Mouse (Mus musculus) liver, embryonic 12.5 days (tissue): ENCODE data around the gene Kat5. TPM values are rescaled to one million over a fixed set of nuclear protein-coding genes. Genes with fewer than 3 reads are reported as not detected.
A peak's percentile ranks its signal among the peaks of the same experiment; 100 is the strongest.

Source experiments
- ATAC-seq: fragments of 200-750 bp; cut with Nextera tagmentation; 2 replicates; pipeline ENCODE4 v1.8.0; 2017; ENCODE audit warnings: moderate number of reproducible peaks, mild to moderate bottlenecking, moderate library complexity
- H3K27ac ChIP-seq: fragments of 300-500 bp; sonication (generic); 2 replicates; pipeline ENCODE4 v1.5.1; 2016; ENCODE audit warnings: mild to moderate bottlenecking
- H3K27me3 ChIP-seq: fragments of 300-500 bp; sonication (generic); replicated peaks from 2 replicates; pipeline ENCODE4 v1.6.1; 2016; ENCODE audit warnings: mild to moderate bottlenecking, moderate library complexity
- H3K36me3 ChIP-seq: fragments of 300-500 bp; sonication (generic); 2 replicates; pipeline ENCODE4 v1.6.1; 2016; ENCODE audit warnings: mild to moderate bottlenecking, moderate library complexity
- H3K4me1 ChIP-seq: fragments of 300-500 bp; sonication (generic); 2 replicates; pipeline ENCODE4 v1.6.1; 2016
- H3K4me2 ChIP-seq: fragments of 300-500 bp; sonication (generic); 2 replicates; pipeline ENCODE4 v1.6.1; 2016; ENCODE audit warnings: mild to moderate bottlenecking, moderate library complexity
- H3K4me3 ChIP-seq: fragments of 300-500 bp; sonication (generic); 2 replicates; pipeline ENCODE4 v1.5.1; 2016; ENCODE audit warnings: mild to moderate bottlenecking, moderate library complexity
- H3K9ac ChIP-seq: fragments of 300-500 bp; sonication (generic); 2 replicates; pipeline ENCODE4 v1.6.1; 2016; ENCODE audit warnings: mild to moderate bottlenecking, moderate library complexity
- H3K9me3 ChIP-seq: fragments of 300-500 bp; sonication (generic); replicated peaks from 2 replicates; pipeline ENCODE4 v1.6.1; 2016; ENCODE audit warnings: mild to moderate bottlenecking, moderate library complexity
- WGBS: fragments of 180-500 bp; shearing (Covaris S2); methylation state at CpG from one replicate; pipeline ENCODE4 v1.1.7; 2016; ENCODE audit not compliant: insufficient replicate concordance; 5-methylcytosine and 5-hydroxymethylcytosine counted together
- polyA plus RNA-seq: library from polyadenylated mRNA; unstranded; fragments of >200 nt; fragmentation: Nextera tagmentation; extraction: Ambion mirVana; gene quantifications from 2 replicates; pipeline ENCODE4 v1.2.1, GENCODE M21; 2016

Gene Kat5
- polyA plus RNA-seq, 1 experiment from 2014 or later = 26.8 TPM

- no peak overlapping the region for H3K27ac ChIP-seq
- H3K4me3 ChIP-seq = no peak overlapping the region
- no peaks in the 10 kb centered on the region for H3K9me3 ChIP-seq
- ATAC-seq = no peak
- H3K9ac ChIP-seq = no peak overlapping the region
- peaks cover 3% of the 10 kb centered on the region; the same call in 1 of the 2 replicates for H3K27me3 ChIP-seq
- H3K4me1 ChIP-seq = peaks cover 39% of the 10 kb centered on the region
- 80% methylated on average over 2 of the region's 2 CpGs for WGBS
- H3K36me3 ChIP-seq = no peaks in the 10 kb centered on the region
- H3K4me2 ChIP-seq = no peak overlapping the region
These were observed 4.9 kb upstream of the Kat5 start for GRCm38 (mm10) chr19:5614953-5615352.

GRCm38 (mm10) chr19:5612762-5613411, 2.9 kb upstream of the Kat5 start:
- no peaks in the 10 kb centered on the region for H3K9me3 ChIP-seq
- ATAC-seq = peak; percentile 36; the same call in 1 of the 2 replicates
- H3K36me3 ChIP-seq = peaks cover 11% of the 10 kb centered on the region
- H3K4me1 ChIP-seq = peaks cover 54% of the 10 kb centered on the region
- peak overlapping the region; percentile 49 for H3K27ac ChIP-seq
- 24% methylated on average over 3 of the region's 3 CpGs for WGBS
- peak overlapping the region; percentile 13; the same call in 1 of the 2 replicates for H3K4me2 ChIP-seq
- H3K27me3 ChIP-seq = 0 out of 2 replicates have a peak, but pooled peaks cover 3% of the 10 kb centered on the region
- H3K9ac ChIP-seq = peak overlapping the region; percentile 46; the same call in 1 of the 2 replicates
- H3K4me3 ChIP-seq = no peak overlapping the region

- 85% methylated on average over 1 of the region's 1 CpGs for WGBS
- peaks cover 54% of the 10 kb centered on the region for H3K4me1 ChIP-seq
- 0 out of 2 replicates have a peak overlapping the region, but pooled peaks have one; percentile 38 for H3K27ac ChIP-seq
- H3K4me3 ChIP-seq = no peak overlapping the region
- H3K4me2 ChIP-seq = no peak overlapping the region
- H3K9ac ChIP-seq = no peak overlapping the region
- ATAC-seq = no peak
- H3K9me3 ChIP-seq = no peaks in the 10 kb centered on the region
- H3K27me3 ChIP-seq = 0 out of 2 replicates have a peak, but pooled peaks cover 3% of the 10 kb centered on the region
- peaks cover 20% of the 10 kb centered on the region for H3K36me3 ChIP-seq
These were observed 1.9 kb upstream of the Kat5 start for GRCm38 (mm10) chr19:5611973-5612372.

- Histone ChIP-seq H3K9me3 (no peaks in the 10 kb centered on the region), H3K4me2 (peak overlapping the region; percentile 86), H3K9ac (peak overlapping the region; percentile 74), H3K4me3 (peak overlapping the region; percentile 71), H3K36me3 (peaks cover 48% of the 10 kb centered on the region), H3K27ac (peak overlapping the region; percentile 88), H3K27me3 (no peaks in the 10 kb centered on the region), H3K4me1 (peaks cover 56% of the 10 kb centered on the region)
- WGBS = 58% methylated on average over 10 of the region's 10 CpGs
- ATAC-seq = no peak
These were observed 878 bp downstream of the Kat5 start for GRCm38 (mm10) chr19:5609171-5609546.

GRCm38 (mm10) chr19:5608707-5609106, 1.3 kb downstream of the Kat5 start:
- ATAC-seq = no peak
- Histone ChIP-seq H3K36me3 (peaks cover 52% of the 10 kb centered on the region), H3K9ac (peak overlapping the region; percentile 74; the same call in 1 of the 2 replicates), H3K27me3 (no peaks in the 10 kb centered on the region), H3K27ac (peak overlapping the region; percentile 88), H3K4me3 (peak overlapping the region; percentile 71), H3K4me2 (peak overlapping the region; percentile 86), H3K4me1 (peaks cover 56% of the 10 kb centered on the region), H3K9me3 (no peaks in the 10 kb centered on the region)
- 94% methylated on average over 13 of the region's 13 CpGs for WGBS

- Histone ChIP-seq H3K36me3 (peaks cover 61% of the 10 kb centered on the region), H3K4me3 (no peak overlapping the region), H3K27me3 (no peaks in the 10 kb centered on the region), H3K4me2 (no peak overlapping the region), H3K9me3 (no peaks in the 10 kb centered on the region), H3K9ac (no peak overlapping the region), H3K4me1 (peaks cover 56% of the 10 kb centered on the region), H3K27ac (no peak overlapping the region)
- ATAC-seq = no peak
- WGBS = 91% methylated on average over 26 of the region's 26 CpGs
These were observed 2.2 kb downstream of the Kat5 start for GRCm38 (mm10) chr19:5607705-5608410.

GRCm38 (mm10) chr19:5606196-5606595, 3.8 kb downstream of the Kat5 start:
- WGBS = 80% methylated on average over 8 of the region's 8 CpGs
- Histone ChIP-seq H3K27me3 (no peaks in the 10 kb centered on the region), H3K4me1 (peaks cover 52% of the 10 kb centered on the region), H3K9ac (no peak overlapping the region), H3K27ac (no peak overlapping the region), H3K4me2 (no peak overlapping the region), H3K9me3 (no peaks in the 10 kb centered on the region), H3K36me3 (peaks cover 62% of the 10 kb centered on the region), H3K4me3 (no peak overlapping the region)
- no peak for ATAC-seq

GRCm38 (mm10) chr19:5605126-5605525, 4.9 kb downstream of the Kat5 start:
- Histone ChIP-seq H3K4me2 (no peak overlapping the region), H3K9ac (no peak overlapping the region), H3K4me3 (no peak overlapping the region), H3K4me1 (peaks cover 42% of the 10 kb centered on the region), H3K9me3 (no peaks in the 10 kb centered on the region), H3K27ac (no peak overlapping the region), H3K27me3 (no peaks in the 10 kb centered on the region), H3K36me3 (peaks cover 62% of the 10 kb centered on the region)
- whole genome bisulfite sequencing = 90% methylated on average over 7 of the region's 7 CpGs
- no peak for ATAC-seq

GRCm38 (mm10) chr19:5603664-5604063, 6.4 kb downstream of the Kat5 start:
- Histone ChIP-seq H3K4me3 (peak overlapping the region; percentile 71), H3K9ac (no peak overlapping the region), H3K4me1 (peaks cover 34% of the 10 kb centered on the region), H3K27ac (peak overlapping the region; percentile 87; the same call in 1 of the 2 replicates), H3K4me2 (peak overlapping the region; percentile 86), H3K9me3 (no peaks in the 10 kb centered on the region), H3K36me3 (peaks cover 59% of the 10 kb centered on the region), H3K27me3 (0 out of 2 replicates have a peak, but pooled peaks cover 6% of the 10 kb centered on the region)
- no peak for ATAC-seq
- 78% methylated on average over 7 of the region's 7 CpGs for WGBS

GRCm38 (mm10) chr19:5601752-5602541, 8.1 kb downstream of the Kat5 start, which contains the start of gene Rnaseh2c:
Gene Rnaseh2c, plus strand, starts transcription at chr19:5601873.
- ATAC-seq = peak; percentile 86
- peak within 1 kb of the TSS; percentile 91 for H3K9ac ChIP-seq
- 0 out of 2 replicates have a peak, but pooled peaks cover 6% of the 10 kb centered on the region for H3K27me3 ChIP-seq
- WGBS = under 1% methylated on average over 64 of the region's 64 CpGs
- no peaks in the 10 kb centered on the region for H3K9me3 ChIP-seq
- peaks cover 42% of the 10 kb centered on the region for H3K36me3 ChIP-seq
- peak within 1 kb of the TSS; percentile 71 for H3K4me3 ChIP-seq
- H3K4me2 ChIP-seq = peak within 1 kb of the TSS; percentile 86
- H3K27ac ChIP-seq = peak within 1 kb of the TSS; percentile 87
- peaks cover 28% of the 10 kb centered on the region for H3K4me1 ChIP-seq

- H3K27me3 ChIP-seq = 0 out of 2 replicates have a peak, but pooled peaks cover 6% of the 10 kb centered on the region
- no peak overlapping the region for H3K4me2 ChIP-seq
- peaks cover 14% of the 10 kb centered on the region for H3K36me3 ChIP-seq
- H3K9me3 ChIP-seq = no peaks in the 10 kb centered on the region
- ATAC-seq = no peak
- H3K4me1 ChIP-seq = peaks cover 25% of the 10 kb centered on the region
- no peak overlapping the region for H3K27ac ChIP-seq
- WGBS = 54% methylated on average over 4 of the region's 4 CpGs
- no peak overlapping the region for H3K9ac ChIP-seq
- no peak overlapping the region for H3K4me3 ChIP-seq
These were observed 10.8 kb downstream of the Kat5 start for GRCm38 (mm10) chr19:5599224-5599623.
